Mouse (Mus musculus) v-Abl transformed pro-B cells (cell line): ENCODE data around the gene Riiad1.

Experiments used
- in situ Hi-C, 2 experiments: fragments of 400-800 bp; cut with MboI; formaldehyde crosslinking; loops; one replicate each; pipeline ENCODE4 v1.15.1; 2025; ENCODE audit not compliant: unreplicated experiment in 2 of 2

The Riiad1 gene

DNA sequence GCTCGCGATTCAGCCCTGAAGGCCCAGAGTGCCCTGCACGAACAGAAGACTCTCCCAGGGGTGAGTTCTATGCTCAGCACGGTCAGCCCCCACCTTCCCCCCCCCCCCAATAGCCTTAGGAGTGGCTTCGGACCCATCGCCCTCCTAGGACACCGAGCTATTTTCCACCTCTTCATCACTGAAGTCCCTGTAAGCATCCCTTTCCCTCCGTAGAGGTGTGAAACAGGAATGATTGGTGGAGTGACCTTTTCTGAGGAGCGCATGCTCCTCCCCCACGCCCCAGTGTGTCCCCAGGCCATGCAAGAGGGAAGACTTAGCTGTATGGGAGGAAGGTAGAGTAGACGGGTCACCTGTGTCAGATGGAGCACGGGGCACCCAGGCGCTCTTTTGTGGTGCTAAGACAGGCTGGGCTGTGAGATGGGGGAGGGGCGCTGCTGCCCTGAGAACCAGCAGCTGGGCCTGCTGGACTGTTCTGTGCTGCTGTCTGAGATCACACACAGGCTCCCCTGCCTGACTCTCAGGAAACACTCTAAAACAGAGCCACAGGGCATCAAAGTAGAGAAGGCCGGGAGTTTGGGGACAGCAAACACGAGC is at the start of gene Riiad1:
Gene Riiad1, minus strand, starts transcription at position 51 of the 594 bp plus-strand sequence.
- in situ Hi-C loops: no loop called here

DNA sequence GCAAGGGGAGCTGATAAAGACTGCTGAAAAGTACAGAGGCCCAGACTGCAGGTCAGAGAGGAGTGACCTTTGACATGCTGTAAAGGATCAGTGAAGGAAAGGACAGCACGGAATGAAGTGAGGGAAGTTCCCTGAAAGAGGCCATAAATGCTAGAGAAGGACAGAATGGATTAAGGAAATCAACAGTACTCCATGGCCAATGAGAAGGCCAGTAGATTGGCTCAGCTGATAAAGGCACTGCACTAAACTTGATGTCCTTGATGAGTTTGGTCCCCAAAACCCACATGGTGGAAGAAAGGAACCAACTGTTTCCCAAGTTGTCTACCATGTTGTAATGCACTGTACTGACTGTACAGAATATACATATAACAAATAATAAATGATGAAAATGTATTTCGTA is 46.6 kb upstream of the Riiad1 start:
- in situ Hi-C loops: no loop called here

DNA sequence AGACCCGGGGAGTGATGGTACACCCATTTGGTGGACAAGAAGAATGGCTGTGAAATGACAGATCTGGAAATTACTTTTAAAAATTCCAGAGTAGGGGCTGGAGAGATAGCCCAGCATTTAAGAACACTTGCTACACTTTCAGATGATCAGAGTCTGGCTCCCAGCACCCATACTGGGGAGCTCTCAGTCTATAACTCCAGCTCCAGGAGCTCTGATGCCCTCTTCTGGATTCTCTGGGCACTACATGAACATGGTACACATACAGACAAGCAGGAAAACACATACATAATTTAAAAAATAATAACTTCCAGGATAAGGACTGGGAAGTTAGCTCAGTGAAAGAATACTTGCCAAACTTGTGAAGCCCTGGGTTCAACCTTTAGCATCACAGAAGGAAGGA is 26.5 kb upstream of the Riiad1 start:
- in situ Hi-C loops: no loop called here

DNA sequence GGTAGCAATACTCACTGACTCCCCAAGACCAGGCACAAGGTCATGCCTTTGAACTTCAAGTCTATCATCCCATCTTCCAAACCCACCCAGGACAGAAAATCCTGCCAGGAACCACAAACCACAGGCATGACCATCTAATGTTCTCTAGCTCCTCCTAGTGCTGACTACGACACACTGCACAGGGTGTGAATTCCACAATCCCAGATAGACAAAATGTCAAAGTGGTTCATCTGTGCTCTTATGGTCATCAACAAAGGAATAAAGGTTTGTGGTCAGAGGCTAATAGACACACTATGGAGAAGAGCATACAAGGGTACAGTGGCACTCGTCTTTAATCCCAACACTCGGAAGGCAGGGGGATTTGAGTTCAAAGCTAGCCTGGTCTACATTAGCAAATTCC is 22.1 kb upstream of the Riiad1 start:
- in situ Hi-C loops: no loop called here

DNA sequence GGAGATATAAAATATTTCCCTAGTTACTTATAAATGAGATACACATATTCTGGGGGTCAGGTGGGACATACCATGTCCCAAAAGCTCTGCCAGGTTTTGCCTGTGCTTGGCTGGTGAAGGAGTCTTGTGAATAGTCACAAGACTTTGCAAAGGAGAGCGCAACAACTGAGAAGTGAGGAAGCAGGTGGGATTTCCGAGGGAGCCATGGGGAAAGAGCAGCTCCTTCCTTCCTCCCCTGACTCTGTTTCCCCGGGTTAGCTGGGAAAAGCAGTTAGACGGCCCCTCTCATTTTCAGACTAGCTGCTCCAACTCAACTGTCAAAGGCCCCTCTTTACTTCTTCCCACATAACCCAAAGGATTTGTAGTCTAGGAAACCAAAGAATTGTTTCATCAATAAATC is 17.0 kb upstream of the Riiad1 start:
- in situ Hi-C loops: no loop called here

DNA sequence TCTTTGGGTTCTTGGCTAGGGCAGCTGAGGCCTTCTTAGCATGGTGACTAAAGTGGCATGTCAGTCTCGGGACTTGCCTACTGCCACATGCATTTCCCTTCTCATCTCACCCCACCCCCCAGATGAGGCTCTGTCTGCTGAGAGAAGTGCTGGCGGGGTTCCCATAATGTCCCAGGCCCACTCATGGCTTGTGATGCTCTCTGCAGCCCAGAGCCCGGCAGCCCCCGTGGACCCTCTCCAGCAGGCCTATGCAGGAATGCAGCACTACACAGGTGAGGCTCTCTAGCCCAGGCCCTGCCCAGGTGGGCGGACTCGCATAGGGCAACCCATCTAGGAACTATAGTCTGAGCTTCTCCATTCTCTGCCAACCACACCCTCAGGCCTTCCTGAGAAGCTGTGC is 7.4 kb upstream of the Riiad1 start:
- in situ Hi-C loops: no loop called here

DNA sequence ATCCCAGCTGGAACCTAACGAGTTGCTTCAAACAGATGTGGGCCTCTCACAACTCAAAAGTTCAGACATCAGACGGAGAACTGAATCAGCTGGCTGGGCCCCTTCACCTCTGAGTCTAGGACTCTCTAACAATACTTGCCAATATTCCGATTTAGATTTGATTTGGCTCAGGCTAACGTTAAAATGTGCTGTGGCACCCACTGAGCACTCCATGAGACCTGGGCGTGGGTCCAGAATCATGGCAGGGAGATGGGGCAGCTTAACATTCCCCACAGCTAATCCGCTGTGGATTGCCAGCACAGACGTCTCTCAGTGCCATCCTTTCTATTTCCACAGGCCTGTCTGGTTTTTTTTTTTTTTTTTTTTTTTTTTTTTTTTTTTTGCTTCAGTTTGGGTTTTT is 5.8 kb upstream of the Riiad1 start:
- in situ Hi-C loops: no loop called here

DNA sequence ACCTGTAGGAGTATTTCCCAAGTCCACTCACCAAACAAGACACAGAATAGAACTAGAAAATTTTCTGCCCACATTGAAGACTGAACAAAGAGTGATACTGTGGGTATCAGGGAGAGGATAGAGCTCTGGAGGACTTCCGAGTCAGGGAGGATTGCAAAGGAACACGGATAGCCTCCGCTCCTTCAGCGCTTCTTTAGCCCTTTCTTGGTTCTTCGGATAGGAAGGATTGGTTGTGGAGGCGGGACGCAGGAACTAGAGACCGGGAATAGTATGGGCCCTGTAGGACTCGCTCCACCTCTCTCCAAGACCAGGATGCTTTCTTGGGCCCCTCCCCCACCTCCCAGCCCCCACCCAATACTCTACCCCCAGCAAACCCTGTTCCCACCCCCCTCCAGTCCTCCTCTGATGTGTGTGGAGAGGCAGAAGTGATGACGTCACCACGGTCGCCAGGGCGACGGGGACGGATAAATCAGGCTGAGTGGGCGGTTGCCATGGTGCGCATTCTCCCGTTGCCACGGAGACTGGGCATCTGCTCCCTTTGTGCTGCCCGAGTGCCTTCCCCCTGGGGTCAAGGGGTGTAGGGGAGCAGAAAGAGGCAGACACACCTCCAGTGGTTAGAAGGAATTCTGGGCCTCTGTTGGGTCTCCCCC is 3.8 kb upstream of the Riiad1 start:
- in situ Hi-C loops: no loop called here

DNA sequence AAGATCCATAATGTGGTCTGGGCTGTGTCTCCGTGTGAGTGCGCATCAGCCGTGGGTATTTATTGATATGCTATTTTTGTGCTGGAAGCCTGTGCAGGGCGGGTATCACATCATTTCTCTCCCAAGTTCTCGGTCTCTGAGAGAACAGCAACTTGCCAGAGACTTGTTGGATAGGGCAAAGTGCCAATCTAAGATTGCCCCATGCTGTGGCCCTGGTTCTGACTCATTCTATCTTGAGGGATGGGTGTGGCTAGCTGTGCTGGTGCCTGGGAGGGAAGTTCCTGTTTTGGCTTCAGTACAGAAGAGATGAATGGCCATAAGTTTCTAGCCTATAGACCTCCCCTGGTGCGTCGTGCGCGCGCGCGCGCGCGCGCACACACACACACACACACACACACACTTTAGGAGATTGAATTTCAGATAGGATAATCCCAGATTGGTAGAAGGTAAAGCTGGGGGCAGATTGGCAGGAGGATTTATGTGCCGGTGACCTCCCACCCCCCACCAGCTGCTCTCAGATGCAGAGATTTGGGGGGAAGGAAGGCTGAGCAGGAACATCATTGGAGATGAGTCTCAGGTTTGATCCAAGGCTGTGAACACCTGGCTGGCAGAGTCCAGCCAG is 2.7 kb upstream of the Riiad1 start:
- in situ Hi-C loops: no loop called here

DNA sequence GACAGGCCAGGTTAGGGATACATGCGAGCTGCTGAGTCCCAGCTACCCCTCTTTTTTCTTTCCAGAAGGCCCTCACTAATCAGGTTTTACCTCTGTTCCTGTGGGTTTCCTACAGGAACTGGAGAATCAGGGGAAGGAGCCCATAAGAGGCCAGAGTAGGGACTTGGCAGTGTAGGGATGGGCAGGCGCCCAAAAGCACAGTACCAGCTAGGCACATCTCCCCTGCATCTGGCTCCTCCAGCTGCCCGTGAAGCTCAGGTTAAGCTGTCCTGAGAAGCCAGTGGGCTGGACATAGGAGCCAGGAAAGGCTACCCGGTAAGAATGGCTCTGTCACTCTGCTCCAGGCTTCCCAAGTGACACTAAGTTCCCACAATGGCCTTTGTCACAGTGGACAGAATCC is 1.3 kb upstream of the Riiad1 start:
- in situ Hi-C loops: no loop called here

DNA sequence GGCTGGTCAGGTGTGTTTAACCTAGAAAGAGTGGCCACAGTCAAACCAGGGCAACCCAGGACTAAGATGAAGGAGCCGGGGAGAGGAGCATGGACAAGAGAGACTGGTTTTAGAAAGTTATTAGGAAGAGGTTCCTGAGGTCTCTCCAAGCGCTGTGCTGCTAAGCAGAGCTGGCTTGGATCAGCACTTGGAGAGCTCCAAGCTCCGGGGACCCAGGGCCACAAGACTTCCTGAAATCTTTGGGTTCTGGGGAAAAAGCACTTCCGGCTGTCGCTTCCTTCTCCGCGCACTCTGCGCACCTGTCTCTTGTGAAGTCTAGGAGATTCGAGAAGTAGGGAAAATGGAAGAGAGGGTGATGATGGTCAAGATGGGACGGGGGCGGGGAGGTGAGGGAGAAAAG is 577 bp downstream of the Riiad1 start:
- in situ Hi-C loops: no loop called here

DNA sequence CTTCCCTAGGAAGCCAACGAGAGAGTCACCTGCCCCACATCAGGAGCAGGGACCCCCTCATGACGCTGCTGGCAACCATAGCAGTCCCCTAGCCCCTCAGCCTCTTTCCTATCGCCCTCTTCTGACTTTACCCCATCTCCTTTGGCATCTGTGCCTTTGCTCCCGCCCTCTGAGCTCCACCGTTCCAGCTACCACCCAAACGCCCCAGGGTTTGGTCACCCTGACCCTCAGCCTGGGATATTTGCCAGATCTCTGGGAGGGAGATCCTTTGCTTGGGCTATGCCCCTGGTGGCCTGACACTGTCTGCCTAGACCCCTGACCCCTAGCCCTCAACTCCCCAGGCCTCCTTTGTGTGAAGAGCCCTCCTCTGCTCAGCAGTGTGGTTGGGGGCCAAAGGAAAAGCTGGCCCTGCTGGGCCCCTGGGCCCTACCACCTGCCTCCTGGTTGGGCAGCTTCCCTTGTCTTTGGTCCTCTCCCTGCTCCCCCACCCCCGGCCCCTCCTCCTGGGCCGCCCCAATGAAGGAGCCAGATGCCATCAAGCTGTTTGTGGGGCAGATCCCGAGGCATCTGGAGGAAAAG is 1.5 kb downstream of the Riiad1 start:
- in situ Hi-C loops: no loop called here

DNA sequence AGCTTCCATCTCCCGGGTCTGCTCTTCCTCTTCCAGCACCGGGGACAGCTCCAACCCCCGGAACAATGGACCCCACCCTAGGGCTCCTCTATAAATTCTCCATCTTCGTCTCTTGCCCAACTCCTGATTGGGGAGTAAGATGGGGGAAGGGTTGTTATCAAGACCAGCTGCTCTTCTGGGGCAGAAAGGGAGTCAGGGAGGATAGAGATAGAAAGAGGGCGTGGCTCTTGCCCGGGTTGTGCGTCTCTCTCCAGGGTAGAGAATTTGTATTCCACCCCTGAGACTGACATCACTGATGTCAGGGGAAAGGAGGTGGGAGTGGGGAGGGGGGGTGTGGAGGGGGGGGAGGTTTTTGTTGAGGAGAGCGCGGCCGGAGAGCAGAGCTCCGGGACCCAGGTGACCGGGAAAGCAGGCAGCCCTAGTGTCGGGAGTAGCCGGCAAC is 2.1 kb downstream of the Riiad1 start, which contains the start of gene Celf3:
Gene Celf3, plus strand, starts transcription at position 315 of the 442 bp plus-strand sequence.
- in situ Hi-C loops: no loop called here

DNA sequence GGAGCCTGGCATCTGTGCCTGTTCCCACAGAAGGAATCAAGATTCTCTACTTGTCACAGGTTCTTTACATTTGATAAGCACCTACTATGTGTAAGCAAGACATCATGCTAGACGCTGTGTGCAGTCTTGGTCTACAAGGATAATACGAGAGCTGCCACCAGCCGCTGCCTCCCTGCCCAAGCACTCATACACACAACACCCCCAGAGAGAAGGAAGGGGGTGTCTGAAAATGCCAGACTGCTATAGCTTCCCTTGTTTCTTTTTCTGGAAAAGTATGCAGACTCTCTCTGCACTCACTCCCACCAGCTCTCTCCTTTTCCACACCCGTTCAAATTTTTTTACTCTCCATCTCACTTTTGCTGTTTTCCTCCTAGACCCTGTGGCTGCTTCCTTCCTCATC is 2.7 kb downstream of the Riiad1 start:
- in situ Hi-C loops: no loop called here

DNA sequence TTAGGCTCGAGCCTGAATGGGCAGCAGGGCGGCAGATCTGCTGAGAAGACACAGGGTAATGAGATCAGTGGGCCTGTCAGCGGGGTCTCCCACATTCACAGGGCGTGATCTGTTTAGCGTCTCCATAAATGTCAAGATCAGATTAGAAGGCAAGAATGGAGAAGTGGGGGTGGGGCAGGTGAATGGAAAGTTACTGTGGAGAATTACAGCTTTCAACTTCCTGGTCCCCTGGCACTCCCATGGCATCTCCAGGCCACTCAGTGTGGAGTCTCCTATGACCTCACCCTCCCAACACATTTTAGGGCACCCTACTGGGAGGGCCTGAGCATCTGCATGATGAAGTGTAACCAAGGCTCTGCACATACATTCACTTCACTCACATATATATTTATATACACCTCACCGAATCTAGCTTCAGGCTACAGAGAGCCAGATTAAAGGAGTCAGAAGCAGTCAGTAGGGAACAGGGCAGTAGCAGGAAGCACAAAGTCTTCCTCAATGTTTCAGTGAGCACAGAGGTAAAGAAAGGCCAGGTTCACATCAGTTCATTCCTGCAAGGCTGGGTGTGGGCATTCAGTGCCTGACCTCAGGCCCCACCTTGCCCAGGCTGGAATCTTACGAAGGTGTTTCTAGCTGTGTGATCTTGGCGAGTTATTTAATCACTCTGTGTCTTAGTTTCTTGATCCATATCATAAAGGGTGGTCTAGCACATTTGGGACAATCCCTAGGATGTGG is 3.7 kb downstream of the Riiad1 start:
- in situ Hi-C loops: no loop called here

DNA sequence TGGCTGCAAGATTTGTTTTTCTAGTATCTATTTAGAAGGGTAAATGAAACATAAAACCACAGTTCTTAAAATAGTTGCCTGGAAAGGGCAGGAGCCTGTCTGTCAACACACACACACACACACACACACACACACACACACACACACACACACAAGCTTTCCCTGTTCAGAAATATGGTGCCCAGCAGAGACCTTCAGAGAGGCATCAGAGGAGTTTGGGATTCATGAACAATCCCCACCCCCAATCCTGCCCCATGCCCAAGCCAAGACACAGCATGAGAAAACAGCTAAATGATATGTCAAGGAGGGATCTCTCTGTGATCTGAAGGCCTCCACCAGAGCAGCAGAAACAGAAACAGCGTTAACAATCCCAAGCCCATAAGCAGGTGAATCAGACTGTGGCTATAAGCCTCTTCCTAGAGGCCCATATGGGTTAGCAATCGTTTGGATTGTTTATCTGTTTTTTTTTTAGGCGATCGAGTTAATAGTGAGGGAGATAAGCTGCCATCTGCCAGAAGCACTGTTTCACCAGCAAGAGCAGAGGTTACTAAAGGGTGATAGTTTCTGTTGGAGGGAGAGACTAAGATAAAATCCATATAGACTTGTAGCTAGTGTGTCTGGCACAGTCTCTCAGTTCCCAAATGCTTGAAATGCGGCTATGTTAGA is 6.4 kb downstream of the Riiad1 start:
- in situ Hi-C loops: no loop called here

DNA sequence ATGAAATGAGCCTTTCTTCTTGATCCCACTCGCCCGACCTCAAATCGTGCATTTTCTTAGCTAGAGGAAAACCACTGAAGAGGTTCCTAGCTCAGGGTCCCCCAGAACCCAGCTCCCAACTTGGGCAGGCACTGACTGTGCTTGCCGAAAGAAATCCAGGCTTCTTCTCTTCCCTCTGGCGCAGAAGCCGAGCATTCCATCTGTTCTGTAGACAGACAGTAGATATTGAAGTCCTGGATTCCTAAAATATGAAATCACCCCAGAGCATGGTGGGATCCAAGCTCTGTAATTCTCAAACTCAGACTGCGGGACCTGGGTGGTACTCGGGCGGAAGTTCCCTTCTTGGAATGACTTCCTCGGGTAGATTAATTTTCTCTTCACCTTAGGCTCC is 7.0 kb downstream of the Riiad1 start:
- in situ Hi-C loops: no loop called here

DNA sequence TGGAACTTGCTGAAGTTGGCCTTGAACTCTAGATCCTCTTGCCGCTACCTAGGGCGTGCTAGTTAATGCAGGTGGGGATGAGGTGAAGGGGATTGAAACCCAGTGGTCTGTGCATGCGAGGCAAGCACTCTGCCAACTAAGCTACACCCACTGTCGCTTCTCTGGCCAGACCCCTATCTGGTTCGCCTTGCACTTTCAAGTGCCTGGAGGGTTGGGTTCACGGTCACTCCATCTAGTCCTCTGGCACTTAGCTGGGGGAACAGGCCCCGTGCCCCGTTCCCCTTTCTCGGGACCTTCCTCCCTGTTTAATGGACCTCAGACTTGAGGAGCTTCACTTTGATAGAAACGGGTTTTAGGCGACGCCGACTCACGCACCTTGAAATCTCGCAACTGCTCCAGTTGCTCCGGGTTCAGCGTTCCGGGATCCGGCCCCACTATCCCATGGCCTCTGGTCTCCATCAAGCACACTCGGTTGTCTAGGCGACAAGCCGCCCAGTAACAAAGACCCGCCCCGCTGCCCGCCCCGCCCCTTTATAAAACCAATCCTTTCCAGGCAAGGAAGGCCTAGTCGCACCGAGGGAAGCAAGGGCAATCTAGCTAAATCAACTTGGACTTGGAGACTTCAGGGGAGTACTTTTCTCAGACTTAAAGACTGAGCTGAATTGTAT is 7.6 kb downstream of the Riiad1 start:
- in situ Hi-C loops: no loop called here

DNA sequence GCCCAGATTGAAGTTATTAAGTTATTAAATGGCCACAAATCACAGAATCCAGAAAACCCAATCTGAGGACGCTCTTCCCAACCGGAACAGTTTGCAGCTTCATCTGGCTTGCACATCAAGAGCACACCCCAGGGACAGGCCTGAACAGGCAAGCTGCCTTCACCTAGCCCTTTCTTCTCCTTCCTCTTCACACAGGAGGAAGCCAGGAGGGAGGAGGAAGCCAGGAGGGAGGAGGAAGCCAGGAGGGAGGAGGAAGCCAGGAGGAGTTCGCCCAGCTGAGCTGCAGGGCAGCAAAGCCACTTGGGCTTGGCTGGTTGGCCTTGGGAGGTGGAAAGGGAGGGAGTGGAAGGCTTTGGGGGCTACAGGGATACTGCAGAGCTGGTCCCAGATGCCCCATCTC is 11.2 kb downstream of the Riiad1 start:
- in situ Hi-C loops: no loop called here
